Mouse (Mus musculus) cerebellum, adult 2 months (tissue): ENCODE data around the gene Tmem178b.

Source experiments
- CTCF ChIP-seq: fragments of 200-500 bp; IDR thresholded peaks from 2 replicates; pipeline ENCODE4 v1.5.1; 2011; ENCODE audit warnings: low read depth, mild to moderate bottlenecking, control low read depth, low read length, moderate library complexity, borderline replicate concordance; ENCODE audit not compliant: insufficient read depth
- POLR2A ChIP-seq: fragments of 200-500 bp; IDR thresholded peaks from 2 replicates; pipeline ENCODE4 v1.6.1; 2011; ENCODE audit warnings: low read length, control low read depth, borderline replicate concordance; ENCODE audit not compliant: insufficient read depth

- no peak for TF ChIP-seq CTCF
- TF ChIP-seq POLR2A, result no peak
Observed at GRCm38 (mm10) chr6:40015711-40016460, 142.8 kb downstream of the Tmem178b start.
